Mouse (Mus musculus) ES-E14 (cell line): Measurements from ENCODE around the gene Tab2. TPM values are rescaled to one million over a fixed set of nuclear protein-coding genes. Genes with fewer than 3 reads are reported as not detected.
"Not testable (repeated sequence)": the region's sequence is repeated elsewhere in the genome, so short reads cannot be mapped to it uniquely, and the experiment has no call there.

Experiments
- DNase-seq: peaks from one replicate; pipeline ENCODE4 v3.0.0-alpha.2; 2013; ENCODE audit warnings: low read depth, low spot score
- H3K27ac ChIP-seq: 2 replicates; pipeline ENCODE4 v1.5.1; 2012; ENCODE audit warnings: low read depth, mild to moderate bottlenecking, low read length, moderate library complexity, mixed read lengths; ENCODE audit not compliant: poor library complexity, insufficient read depth, severe bottlenecking
- H3K36me3 ChIP-seq: 2 replicates; pipeline ENCODE4 v1.6.1; 2012; ENCODE audit warnings: mild to moderate bottlenecking, low read length, moderate library complexity, mixed read lengths; ENCODE audit not compliant: control insufficient read depth, poor library complexity, insufficient read depth, severe bottlenecking
- H3K4me1 ChIP-seq, 2 experiments: fragments of 150-350 bp in 1 of 2; sonication (generic) in 1 of 2; 2 replicates each; pipeline ENCODE4 v1.6.1; 2012; ENCODE audit warnings: low read length in 2 of 2, mild to moderate bottlenecking in 1 of 2, mixed read lengths in 1 of 2; ENCODE audit not compliant: control insufficient read depth in 2 of 2, insufficient read depth in 2 of 2, poor library complexity in 1 of 2
- H3K4me3 ChIP-seq, 2 experiments: fragments of 150-350 bp in 1 of 2; sonication (generic) in 1 of 2; 2 replicates each; pipeline ENCODE4 v1.5.1; 2012; ENCODE audit warnings: low read length in 2 of 2, low read depth in 1 of 2, mild to moderate bottlenecking in 1 of 2, mixed read lengths in 1 of 2; ENCODE audit not compliant: insufficient read depth in 1 of 2, poor library complexity in 1 of 2, severe bottlenecking in 1 of 2
- H3K9ac ChIP-seq: 2 replicates; pipeline ENCODE4 v1.6.1; 2012; ENCODE audit warnings: low read depth, mild to moderate bottlenecking, low read length, mixed read lengths; ENCODE audit not compliant: poor library complexity, insufficient read depth, severe bottlenecking
- H3K9me3 ChIP-seq: fragments of 150-350 bp; sonication (generic); 2 replicates; pipeline ENCODE4 v1.6.1; 2012; ENCODE audit warnings: low read depth, mild to moderate bottlenecking, low read length; ENCODE audit not compliant: control insufficient read depth, insufficient read depth
- CHD2 ChIP-seq: IDR thresholded peaks from 2 replicates; pipeline ENCODE4 v1.6.1; 2014; ENCODE audit warnings: mild to moderate bottlenecking, low read depth, low read length, inconsistent platforms
- HCFC1 ChIP-seq: IDR thresholded peaks from 2 replicates; pipeline ENCODE4 v1.6.1; 2012; ENCODE audit warnings: low read length, inconsistent platforms, borderline replicate concordance; ENCODE audit not compliant: insufficient read depth
- MAFK ChIP-seq: IDR thresholded peaks from 2 replicates; pipeline ENCODE4 v1.6.1; 2014; ENCODE audit warnings: mild to moderate bottlenecking, low read depth, low read length, inconsistent platforms; ENCODE audit not compliant: insufficient read depth
- ZC3H11A ChIP-seq: IDR thresholded peaks from 2 replicates; pipeline ENCODE4 v1.6.1; 2012; ENCODE audit warnings: low read depth, mild to moderate bottlenecking, inconsistent platforms, low read length, borderline replicate concordance
- ZNF384 ChIP-seq: IDR thresholded peaks from 2 replicates; pipeline ENCODE4 v1.6.1; 2012; ENCODE audit warnings: low read depth, low read length, inconsistent platforms
- in situ Hi-C, 2 experiments: fragments of 600-800 bp; cut with MboI; formaldehyde crosslinking; loops; one replicate each; pipeline ENCODE4 v1.15.1; 2025; ENCODE audit warnings: low sequenced_read_pairs in 2 of 2, inconsistent platforms in 1 of 2; ENCODE audit not compliant: unreplicated experiment in 2 of 2
- total RNA-seq: library from RNA; depleted of rRNA; stranded (reverse); fragments of 300-350 nt; gene quantifications from 2 replicates; pipeline ENCODE4 v1.2.3, GENCODE M21; 2012

The Tab2 gene
- total RNA-seq, 1 experiment: 47.0 TPM

GRCm38 (mm10) chr10:7883524-7883923 lies 72.5 kb downstream of the Tab2 start:
- Histone ChIP-seq H3K9ac (no peak overlapping the region), H3K4me1 (no peaks in the 10 kb centered on the region), H3K36me3 (no peaks in the 10 kb centered on the region), H3K27ac (no peak overlapping the region), H3K4me3 (no peak overlapping the region), H3K9me3 (no peaks in the 10 kb centered on the region)
- peak; percentile 56 for DNase-seq
- TF ChIP-seq ZC3H11A (peak; percentile 100), CHD2 (no peak)
- in situ Hi-C loops: loop anchor here (5.0 to 10.0 kb wide), 4 partner anchors 311 to 354 kb away; no protein-coding TSS in a partner anchor

GRCm38 (mm10) chr10:7881971-7882370 lies 74.1 kb downstream of the Tab2 start:
- H3K9me3 ChIP-seq: no peaks in the 10 kb centered on the region
- TF ChIP-seq ZNF384: no peak
- TF ChIP-seq MAFK: no peak
- TF ChIP-seq ZC3H11A: no peak
- no peak for TF ChIP-seq CHD2
- TF ChIP-seq HCFC1: no peak
- no peak for DNase-seq
- no peak overlapping the region for H3K4me3 ChIP-seq
- no peak overlapping the region for H3K9ac ChIP-seq
- H3K4me1 ChIP-seq: no peaks in the 10 kb centered on the region
- no peaks in the 10 kb centered on the region for H3K36me3 ChIP-seq
- in situ Hi-C loops: loop anchor here (5.0 to 10.0 kb wide), 4 partner anchors 313 to 355 kb away; no protein-coding TSS in a partner anchor
- no peak overlapping the region for H3K27ac ChIP-seq

- not testable (repeated sequence) for H3K4me1 ChIP-seq, H3K27ac ChIP-seq, H3K4me3 ChIP-seq, H3K9ac ChIP-seq, H3K36me3 ChIP-seq, H3K9me3 ChIP-seq, DNase-seq
- in situ Hi-C loops: loop anchor here (5.0 to 10.0 kb wide), 4 partner anchors 315 to 357 kb away; no protein-coding TSS in a partner anchor
Observed at GRCm38 (mm10) chr10:7880283-7880682, 75.7 kb downstream of the Tab2 start.

GRCm38 (mm10) chr10:7874194-7874593 lies 81.8 kb downstream of the Tab2 start:
- H3K9me3 ChIP-seq: no peaks in the 10 kb centered on the region
- DNase-seq: no peak
- TF ChIP-seq ZC3H11A: no peak
- TF ChIP-seq CHD2: no peak
- no peak for TF ChIP-seq HCFC1
- no peak for TF ChIP-seq ZNF384
- no peak for TF ChIP-seq MAFK
- peaks cover 0 to 5% of the 10 kb centered on the region in 2 experiments; a peak in 1 of 4 replicates for H3K4me1 ChIP-seq
- in situ Hi-C loops: no loop called here
- no peak overlapping the region for H3K9ac ChIP-seq
- no peak overlapping the region for H3K27ac ChIP-seq
- no peak overlapping the region for H3K4me3 ChIP-seq
- no peaks in the 10 kb centered on the region for H3K36me3 ChIP-seq

- Histone ChIP-seq H3K36me3 (no peaks in the 10 kb centered on the region), H3K27ac (no peak overlapping the region), H3K4me3 (no peak overlapping the region), H3K9me3 (no peaks in the 10 kb centered on the region), H3K4me1 (peaks cover 0 to 10% of the 10 kb centered on the region in 2 experiments; a peak in 1 of 4 replicates), H3K9ac (no peak overlapping the region)
- DNase-seq: no peak
- TF ChIP-seq CHD2 (no peak), MAFK (no peak), ZNF384 (no peak), ZC3H11A (no peak), HCFC1 (no peak)
- in situ Hi-C loops: no loop called here
Observed at GRCm38 (mm10) chr10:7871381-7872020, 84.5 kb downstream of the Tab2 start.
